Mouse (Mus musculus) G1E-ER4 (cell line): Measurements from ENCODE around the gene Rhox13. TPM values are rescaled to one million over a fixed set of nuclear protein-coding genes. Genes with fewer than 3 reads are reported as not detected.

ENCODE experiments used
- GATA1 ChIP-seq: IDR thresholded peaks from one replicate; pipeline ENCODE4 v1.8.0; 2012; ENCODE audit warnings: low read length, inconsistent platforms
- polyA plus RNA-seq: library from polyadenylated mRNA; stranded (reverse); fragments of >175 nt; gene quantifications from 2 replicates; pipeline ENCODE4 v1.2.3, GENCODE M21; 2012

The Rhox13 gene
- not detected in 2 replicates for polyA plus RNA-seq

- no peak for TF ChIP-seq GATA1
Measured at GRCm38 (mm10) chrX:38120982-38121381, at the start of gene Rhox13. Gene Rhox13, plus strand, starts transcription at chrX:38121219.

- TF ChIP-seq GATA1 = no peak
Measured at GRCm38 (mm10) chrX:38084226-38084625, 36.8 kb upstream of the Rhox13 start.

GRCm38 (mm10) chrX:38085041-38085440 is 36.0 kb upstream of the Rhox13 start, which contains the start of gene Rhox11:
Gene Rhox11, minus strand, starts transcription at chrX:38085141.
- no peak for TF ChIP-seq GATA1

GRCm38 (mm10) chrX:38110807-38111206 is 10.2 kb upstream of the Rhox13 start, which contains the start of gene Rhox12:
Gene Rhox12, minus strand, starts transcription at chrX:38110907.
- no peak for TF ChIP-seq GATA1

GRCm38 (mm10) chrX:38121478-38121877 is 459 bp downstream of the Rhox13 start:
- TF ChIP-seq GATA1 = no peak

- TF ChIP-seq GATA1 = no peak
Measured at GRCm38 (mm10) chrX:38159097-38159496, 38.1 kb downstream of the Rhox13 start.

- TF ChIP-seq GATA1 = no peak
Measured at GRCm38 (mm10) chrX:38165315-38165714, 44.3 kb downstream of the Rhox13 start.

GRCm38 (mm10) chrX:38166064-38166463 is 45.0 kb downstream of the Rhox13 start:
- no peak for TF ChIP-seq GATA1

GRCm38 (mm10) chrX:38166592-38166991 is 45.6 kb downstream of the Rhox13 start:
- TF ChIP-seq GATA1 = no peak

Other genes starting within 250 kb of the Rhox13 start
- not detected in 2 replicates for gene Rhox8, start 242.3 kb upstream of the Rhox13 start, polyA plus RNA-seq
- gene Rhox7b, start 224.0 kb upstream of the Rhox13 start, polyA plus RNA-seq = not detected in 2 replicates
- not detected in 2 replicates for gene Rhox9, start 219.4 kb upstream of the Rhox13 start, polyA plus RNA-seq
- gene Btg1-ps1, start 102.4 kb upstream of the Rhox13 start, polyA plus RNA-seq = not detected in 2 replicates
- gene Btg1-ps2, start 78.1 kb upstream of the Rhox13 start, polyA plus RNA-seq = not detected in 2 replicates
- gene Rhox10, start 54.7 kb upstream of the Rhox13 start, polyA plus RNA-seq = not detected in 2 replicates
- gene Rhox11, start 36.1 kb upstream of the Rhox13 start, polyA plus RNA-seq = not detected in 2 replicates
- not detected in 2 replicates for gene Rhox12, start 10.3 kb upstream of the Rhox13 start, polyA plus RNA-seq
- 1.7 and 2.4 TPM in 2 replicates for gene Zbtb33, start 68.6 kb downstream of the Rhox13 start, polyA plus RNA-seq
- gene Tmem255a, start 131.2 kb downstream of the Rhox13 start, polyA plus RNA-seq = not detected in 2 replicates
- not detected in 2 replicates for gene Atp1b4, start 195.0 kb downstream of the Rhox13 start, polyA plus RNA-seq